Mouse (Mus musculus): ENCODE measurements around the gene Hmga1b.
"Not testable (repeated sequence)": the region's sequence is repeated elsewhere in the genome, so short reads cannot be mapped to it uniquely, and the experiment has no call there.

Hmga1b gene

GRCm38 (mm10) chr11:120784064-120784791 lies 21.6 kb downstream of the Hmga1b start, which contains the start of the genes Rfng and Gps1:
Gene Rfng (minus strand): TSS chr11:120784207.
Gene Gps1 (plus strand): TSS chr11:120784272.
- DNase-seq (ENCODE audit: low spot score): peak; percentile 84

GRCm38 (mm10) chr11:120785145-120785544 lies 22.6 kb downstream of the Hmga1b start:
- DNase-seq (ENCODE audit: low spot score): no peak

GRCm38 (mm10) chr11:120788460-120788859 lies 25.9 kb downstream of the Hmga1b start:
- not testable (repeated sequence) for DNase-seq (ENCODE audit: low spot score)

- no peak for DNase-seq (ENCODE audit: low spot score)
Measured at GRCm38 (mm10) chr11:120789355-120789754, 26.8 kb downstream of the Hmga1b start.

GRCm38 (mm10) chr11:120789810-120790209 lies 27.2 kb downstream of the Hmga1b start:
- no peak for DNase-seq (ENCODE audit: low spot score)

GRCm38 (mm10) chr11:120792652-120793051 lies 30.1 kb downstream of the Hmga1b start:
- DNase-seq (ENCODE audit: low spot score): no peak

GRCm38 (mm10) chr11:120795756-120796613 lies 33.4 kb downstream of the Hmga1b start, which contains the start of gene Dus1l:
Gene Dus1l (minus strand): TSS chr11:120796403.
- DNase-seq (ENCODE audit: low spot score): peak; percentile 96

GRCm38 (mm10) chr11:120796614-120796946 lies 34.0 kb downstream of the Hmga1b start:
- no peak for DNase-seq (ENCODE audit: low spot score)

- DNase-seq (ENCODE audit: low spot score): peak; percentile 23
Measured at GRCm38 (mm10) chr11:120798244-120798643, 35.6 kb downstream of the Hmga1b start.

GRCm38 (mm10) chr11:120799316-120799890 lies 36.8 kb downstream of the Hmga1b start:
- peak; percentile 51 for DNase-seq (ENCODE audit: low spot score)

- peak; percentile 94 for DNase-seq (ENCODE audit: low spot score)
Measured at GRCm38 (mm10) chr11:120800061-120800904, 37.7 kb downstream of the Hmga1b start.

GRCm38 (mm10) chr11:120804274-120804673 lies 41.7 kb downstream of the Hmga1b start:
- DNase-seq (ENCODE audit: low spot score): no peak

- no peak for DNase-seq (ENCODE audit: low spot score)
Measured at GRCm38 (mm10) chr11:120804769-120805168, 42.2 kb downstream of the Hmga1b start.

- no peak for DNase-seq (ENCODE audit: low spot score)
Measured at GRCm38 (mm10) chr11:120805375-120806298, 43.0 kb downstream of the Hmga1b start.

GRCm38 (mm10) chr11:120808010-120808409 lies 45.4 kb downstream of the Hmga1b start:
- no peak for DNase-seq (ENCODE audit: low spot score)

- no peak for DNase-seq (ENCODE audit: low spot score)
Measured at GRCm38 (mm10) chr11:120812068-120812467, 49.5 kb downstream of the Hmga1b start.

All from lung, postnatal 25 days (tissue).